Mouse (Mus musculus): ENCODE measurements around the gene Fam184a. TPM values are rescaled to one million over a fixed set of nuclear protein-coding genes. Genes with fewer than 3 reads are reported as not detected.

Gene Fam184a
- total and polyA plus RNA-seq, 2 experiments from 2014 or later: 14.6 to 14.7 TPM

DNA sequence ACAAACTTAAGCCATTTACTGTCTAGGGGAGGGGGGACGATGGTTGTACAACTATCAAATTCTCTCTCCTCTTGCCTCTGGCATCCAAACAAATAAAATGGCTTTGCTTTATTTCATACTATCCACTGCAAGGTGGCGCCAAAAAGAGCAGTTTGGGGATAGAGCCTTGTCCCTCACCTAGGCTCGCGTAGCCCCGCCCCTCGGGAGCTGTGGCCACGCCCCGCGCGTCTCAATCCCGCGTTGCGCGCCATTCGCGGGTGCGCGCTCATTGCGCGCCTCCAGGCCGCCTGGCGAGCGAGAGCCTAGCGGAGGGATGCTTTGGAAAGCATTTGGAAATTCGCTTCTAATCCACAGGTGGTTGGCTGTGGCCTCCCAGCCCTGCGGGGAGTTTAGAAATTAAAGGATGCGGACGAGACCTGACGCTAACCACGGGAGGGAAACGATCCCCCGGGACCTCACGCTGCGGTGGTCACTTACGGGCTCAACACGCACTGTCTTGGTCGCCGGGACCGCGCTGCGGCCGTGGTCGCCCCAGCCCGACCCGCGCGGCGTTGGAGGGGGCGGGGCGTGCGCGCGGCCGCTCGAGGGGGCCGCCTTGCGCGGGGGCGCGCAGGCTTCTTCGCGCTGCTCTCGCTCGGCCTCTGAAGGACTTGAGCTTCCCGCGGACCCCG is 121.5 kb downstream of the Fam184a start:
- WGBS: 0% methylated on average over 61 of the region's 67 CpGs
- ATAC-seq (ENCODE audit: low FRiP score) (peak; percentile 85), DNase-seq (ENCODE audit: low spot score) (peak; percentile 95)

DNA sequence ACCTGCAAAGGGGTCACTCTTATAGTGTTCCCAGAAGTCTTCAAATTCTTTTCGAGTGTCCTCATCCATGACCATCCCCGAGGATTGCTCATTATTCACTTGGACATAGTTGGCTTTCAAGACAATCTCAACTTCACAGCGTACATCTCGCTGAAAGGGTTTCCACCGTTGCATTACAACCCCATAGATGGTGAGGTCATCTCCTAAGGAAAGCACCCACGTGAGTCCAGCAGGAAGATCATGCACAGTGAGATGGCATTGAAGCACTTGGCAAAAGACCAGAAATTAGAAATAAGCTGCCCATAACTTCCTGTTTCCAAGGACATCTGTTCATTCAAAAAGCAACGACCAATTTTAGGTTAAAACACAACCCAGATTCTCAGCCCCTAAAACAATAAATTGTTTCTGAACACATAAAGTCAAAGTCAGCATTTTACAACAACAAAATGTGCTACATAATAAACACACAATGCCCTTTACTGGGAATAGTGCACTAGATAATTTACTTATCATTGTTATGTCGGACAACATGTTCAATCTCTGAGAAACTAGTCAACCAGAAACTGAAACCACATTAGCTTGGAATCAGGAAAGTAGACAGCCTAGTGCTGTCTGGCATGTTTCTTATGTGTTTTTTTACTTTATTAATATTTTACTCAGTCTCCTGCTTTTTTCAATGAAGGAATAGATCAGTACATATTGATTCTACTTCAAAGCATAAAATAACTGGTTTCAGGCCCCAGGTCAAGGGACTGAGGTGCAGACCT is 134.9 kb downstream of the Fam184a start:
- ATAC-seq (ENCODE audit: low FRiP score) (no peak), DNase-seq (ENCODE audit: low spot score) (no peak)
- no peak overlapping the region for H3K9ac ChIP-seq (replicated peaks; ENCODE audit: low read length, poor library complexity, severe bottlenecking)
- H3K9me3 ChIP-seq (ENCODE audit: low read length): no peaks in the 10 kb centered on the region
- H3K27me3 ChIP-seq (ENCODE audit: insufficient read depth, low read length): no peaks in the 10 kb centered on the region
- no peak for TF ChIP-seq CTCF (IDR thresholded peaks at IDR 0.05)
- H3K4me1 ChIP-seq (ENCODE audit: insufficient read depth, low read length): no peaks in the 10 kb centered on the region
- no peak overlapping the region for H3K27ac ChIP-seq (ENCODE audit: low read depth, low read length)
- no peak overlapping the region for H3K4me2 ChIP-seq (ENCODE audit: low read depth, low read length, poor library complexity, severe bottlenecking)
- peaks cover 13% of the 10 kb centered on the region; the same call in 1 of the 2 replicates for H3K36me3 ChIP-seq (ENCODE audit: insufficient read depth, low read length)
- H3K4me3 ChIP-seq (ENCODE audit: low read depth, low read length): no peak overlapping the region
- WGBS: 84% methylated on average over 8 of the region's 8 CpGs

More for the DNA sequence above, 121.5 kb downstream of the Fam184a start:
- Histone ChIP-seq H3K9me3 (ENCODE audit: low read length) (no peaks in the 10 kb centered on the region), H3K9ac (replicated peaks; ENCODE audit: low read length, poor library complexity, severe bottlenecking) (peak overlapping the region; percentile 79), H3K36me3 (ENCODE audit: insufficient read depth, low read length) (no peaks in the 10 kb centered on the region), H3K4me2 (ENCODE audit: low read depth, low read length, poor library complexity, severe bottlenecking) (peak overlapping the region; percentile 50), H3K27ac (ENCODE audit: low read depth, low read length) (peak overlapping the region; percentile 80), H3K27me3 (ENCODE audit: insufficient read depth, low read length) (no peaks in the 10 kb centered on the region), H3K4me1 (ENCODE audit: insufficient read depth, low read length) (no peaks in the 10 kb centered on the region), H3K4me3 (ENCODE audit: low read depth, low read length) (peak overlapping the region; percentile 76)
- peak; percentile 72 for TF ChIP-seq CTCF (IDR thresholded peaks at IDR 0.05)

DNA sequence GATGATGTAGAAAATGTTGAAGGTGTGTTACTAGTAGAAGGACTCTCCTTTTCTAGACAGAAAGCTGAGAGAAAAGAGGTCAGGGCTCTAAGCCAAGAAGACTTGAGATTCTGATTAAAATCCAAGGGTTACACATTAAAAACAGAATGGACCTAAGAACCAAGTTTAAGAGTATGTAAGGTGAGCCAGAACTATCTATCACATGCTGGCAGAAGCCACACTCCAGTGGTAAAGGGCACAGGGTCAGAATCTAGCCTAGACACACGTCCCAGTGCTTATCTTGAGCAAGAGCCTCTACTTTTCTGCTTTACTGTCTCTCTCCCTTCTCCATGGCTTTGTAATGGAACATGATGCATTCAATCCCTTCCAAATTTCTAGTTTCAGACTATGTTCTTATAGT is 137.0 kb downstream of the Fam184a start:
- Histone ChIP-seq H3K27me3 (ENCODE audit: insufficient read depth, low read length) (no peaks in the 10 kb centered on the region), H3K4me1 (ENCODE audit: insufficient read depth, low read length) (no peaks in the 10 kb centered on the region), H3K9me3 (ENCODE audit: low read length) (no peaks in the 10 kb centered on the region), H3K36me3 (ENCODE audit: insufficient read depth, low read length) (peaks cover 17% of the 10 kb centered on the region; the same call in 1 of the 2 replicates), H3K4me3 (ENCODE audit: low read depth, low read length) (no peak overlapping the region), H3K27ac (ENCODE audit: low read depth, low read length) (no peak overlapping the region), H3K4me2 (ENCODE audit: low read depth, low read length, poor library complexity, severe bottlenecking) (no peak overlapping the region), H3K9ac (replicated peaks; ENCODE audit: low read length, poor library complexity, severe bottlenecking) (no peak overlapping the region)
- TF ChIP-seq CTCF (IDR thresholded peaks at IDR 0.05): no peak
- no peak for ATAC-seq (ENCODE audit: low FRiP score)
- WGBS: 80% methylated on average over 1 of the region's 1 CpGs
- no peak for DNase-seq (ENCODE audit: low spot score)

DNA sequence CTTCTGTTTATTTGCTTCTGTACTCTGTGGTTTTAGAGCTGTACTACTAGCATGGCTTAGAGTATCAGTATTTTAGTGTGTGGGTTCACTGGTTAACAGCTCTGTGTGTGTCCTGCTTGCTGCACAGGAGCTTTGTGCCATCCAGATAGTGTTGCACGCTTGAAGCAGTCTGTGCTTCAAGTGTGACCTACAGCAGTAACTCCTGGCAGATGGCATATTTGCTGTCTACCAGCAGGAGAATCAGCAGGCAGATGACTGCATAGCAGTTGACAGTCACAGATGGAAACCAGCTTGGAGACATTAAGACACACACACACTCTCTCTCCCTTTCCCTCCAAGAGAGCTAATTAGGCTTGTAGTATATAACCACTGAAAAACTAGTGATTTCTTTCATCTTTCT is 138.8 kb downstream of the Fam184a start:
- H3K4me1 ChIP-seq (ENCODE audit: insufficient read depth, low read length): no peaks in the 10 kb centered on the region
- 82% methylated on average over 1 of the region's 1 CpGs for WGBS
- peak; percentile 86 for DNase-seq (ENCODE audit: low spot score)
- ATAC-seq (ENCODE audit: low FRiP score): peak; percentile 71
- H3K4me2 ChIP-seq (ENCODE audit: low read depth, low read length, poor library complexity, severe bottlenecking): no peak overlapping the region
- no peak overlapping the region for H3K9ac ChIP-seq (replicated peaks; ENCODE audit: low read length, poor library complexity, severe bottlenecking)
- no peak for TF ChIP-seq CTCF (IDR thresholded peaks at IDR 0.05)
- no peaks in the 10 kb centered on the region for H3K9me3 ChIP-seq (ENCODE audit: low read length)
- H3K36me3 ChIP-seq (ENCODE audit: insufficient read depth, low read length): peaks cover 17% of the 10 kb centered on the region; the same call in 1 of the 2 replicates
- no peak overlapping the region for H3K27ac ChIP-seq (ENCODE audit: low read depth, low read length)
- no peak overlapping the region for H3K4me3 ChIP-seq (ENCODE audit: low read depth, low read length)
- H3K27me3 ChIP-seq (ENCODE audit: insufficient read depth, low read length): no peaks in the 10 kb centered on the region

DNA sequence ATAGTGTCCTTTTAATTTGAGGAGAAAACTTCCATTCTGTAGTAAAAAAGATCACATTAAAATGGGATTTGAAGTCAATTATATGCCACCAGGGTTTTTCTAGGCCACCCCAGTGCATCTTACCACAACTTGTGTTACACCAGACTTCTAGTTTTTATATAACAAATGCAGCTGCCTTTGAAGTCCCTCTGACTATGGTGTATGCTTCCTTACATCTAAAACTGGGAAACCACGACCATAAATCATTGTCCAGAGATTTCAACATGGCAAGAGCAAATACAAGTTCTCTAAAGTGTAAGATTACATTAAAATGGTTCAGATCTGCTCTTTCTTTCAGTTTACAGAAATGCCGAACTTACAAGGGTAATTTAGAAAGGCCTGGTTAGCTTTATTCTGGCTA is 142.6 kb downstream of the Fam184a start:
- no peaks in the 10 kb centered on the region for H3K9me3 ChIP-seq (ENCODE audit: low read length)
- H3K4me2 ChIP-seq (ENCODE audit: low read depth, low read length, poor library complexity, severe bottlenecking): no peak overlapping the region
- H3K27ac ChIP-seq (ENCODE audit: low read depth, low read length): no peak overlapping the region
- 80% methylated on average over 2 of the region's 2 CpGs for WGBS
- DNase-seq (ENCODE audit: low spot score) (no peak), ATAC-seq (ENCODE audit: low FRiP score) (no peak)
- H3K4me1 ChIP-seq (ENCODE audit: insufficient read depth, low read length): no peaks in the 10 kb centered on the region
- TF ChIP-seq CTCF (IDR thresholded peaks at IDR 0.05): no peak
- H3K27me3 ChIP-seq (ENCODE audit: insufficient read depth, low read length): no peaks in the 10 kb centered on the region
- peaks cover 13% of the 10 kb centered on the region; the same call in 1 of the 2 replicates for H3K36me3 ChIP-seq (ENCODE audit: insufficient read depth, low read length)
- H3K4me3 ChIP-seq (ENCODE audit: low read depth, low read length): no peak overlapping the region
- no peak overlapping the region for H3K9ac ChIP-seq (replicated peaks; ENCODE audit: low read length, poor library complexity, severe bottlenecking)

DNA sequence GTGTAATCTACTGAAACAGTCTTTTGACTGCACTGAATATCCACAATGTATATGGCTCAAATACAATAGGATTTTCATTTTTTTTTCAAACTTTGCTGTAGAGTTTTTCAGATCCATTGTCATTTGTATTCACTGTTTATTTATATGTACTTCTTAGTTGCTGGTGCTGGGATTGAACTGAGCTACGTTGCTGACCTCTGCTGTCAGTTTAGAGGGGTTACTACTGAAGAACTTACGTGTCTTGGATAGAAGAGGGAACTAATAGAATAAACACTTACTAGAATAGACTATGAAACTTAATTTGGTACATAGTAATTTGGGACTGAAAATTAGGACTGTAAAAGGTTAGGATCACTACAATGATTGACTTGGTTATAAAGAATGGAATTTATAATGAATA is 145.6 kb downstream of the Fam184a start:
- H3K4me1 ChIP-seq (ENCODE audit: insufficient read depth, low read length): no peaks in the 10 kb centered on the region
- no peak overlapping the region for H3K9ac ChIP-seq (replicated peaks; ENCODE audit: low read length, poor library complexity, severe bottlenecking)
- H3K4me3 ChIP-seq (ENCODE audit: low read depth, low read length): no peak overlapping the region
- peaks cover 11% of the 10 kb centered on the region; the same call in 1 of the 2 replicates for H3K36me3 ChIP-seq (ENCODE audit: insufficient read depth, low read length)
- TF ChIP-seq CTCF (IDR thresholded peaks at IDR 0.05): peak; percentile 46
- H3K27ac ChIP-seq (ENCODE audit: low read depth, low read length): no peak overlapping the region
- DNase-seq (ENCODE audit: low spot score): peak; percentile 22
- WGBS: 53% methylated on average over 2 of the region's 2 CpGs
- ATAC-seq (ENCODE audit: low FRiP score): no peak
- H3K27me3 ChIP-seq (ENCODE audit: insufficient read depth, low read length): no peaks in the 10 kb centered on the region
- H3K4me2 ChIP-seq (ENCODE audit: low read depth, low read length, poor library complexity, severe bottlenecking): no peak overlapping the region
- H3K9me3 ChIP-seq (ENCODE audit: low read length): no peaks in the 10 kb centered on the region
